Mouse (Mus musculus) ES-E14 (cell line): ENCODE data around the gene Hsd17b6. TPM values are rescaled to one million over a fixed set of nuclear protein-coding genes. Genes with fewer than 3 reads are reported as not detected.

ENCODE experiments used
- DNase-seq: peaks from one replicate; pipeline ENCODE4 v3.0.0-alpha.2; 2013; ENCODE audit warnings: low read depth, low spot score
- H3K27ac ChIP-seq: 2 replicates; pipeline ENCODE4 v1.5.1; 2012; ENCODE audit warnings: low read depth, mild to moderate bottlenecking, low read length, moderate library complexity, mixed read lengths; ENCODE audit not compliant: poor library complexity, insufficient read depth, severe bottlenecking
- H3K36me3 ChIP-seq: 2 replicates; pipeline ENCODE4 v1.6.1; 2012; ENCODE audit warnings: mild to moderate bottlenecking, low read length, moderate library complexity, mixed read lengths; ENCODE audit not compliant: control insufficient read depth, poor library complexity, insufficient read depth, severe bottlenecking
- H3K4me1 ChIP-seq, 2 experiments: fragments of 150-350 bp in 1 of 2; sonication (generic) in 1 of 2; 2 replicates each; pipeline ENCODE4 v1.6.1; 2012; ENCODE audit warnings: low read length in 2 of 2, mild to moderate bottlenecking in 1 of 2, mixed read lengths in 1 of 2; ENCODE audit not compliant: control insufficient read depth in 2 of 2, insufficient read depth in 2 of 2, poor library complexity in 1 of 2
- H3K4me3 ChIP-seq, 2 experiments: fragments of 150-350 bp in 1 of 2; sonication (generic) in 1 of 2; 2 replicates each; pipeline ENCODE4 v1.5.1; 2012; ENCODE audit warnings: low read length in 2 of 2, low read depth in 1 of 2, mild to moderate bottlenecking in 1 of 2, mixed read lengths in 1 of 2; ENCODE audit not compliant: insufficient read depth in 1 of 2, poor library complexity in 1 of 2, severe bottlenecking in 1 of 2
- H3K9ac ChIP-seq: 2 replicates; pipeline ENCODE4 v1.6.1; 2012; ENCODE audit warnings: low read depth, mild to moderate bottlenecking, low read length, mixed read lengths; ENCODE audit not compliant: poor library complexity, insufficient read depth, severe bottlenecking
- H3K9me3 ChIP-seq: fragments of 150-350 bp; sonication (generic); 2 replicates; pipeline ENCODE4 v1.6.1; 2012; ENCODE audit warnings: low read depth, mild to moderate bottlenecking, low read length; ENCODE audit not compliant: control insufficient read depth, insufficient read depth
- CHD2 ChIP-seq: IDR thresholded peaks from 2 replicates; pipeline ENCODE4 v1.6.1; 2014; ENCODE audit warnings: mild to moderate bottlenecking, low read depth, low read length, inconsistent platforms
- HCFC1 ChIP-seq: IDR thresholded peaks from 2 replicates; pipeline ENCODE4 v1.6.1; 2012; ENCODE audit warnings: low read length, inconsistent platforms, borderline replicate concordance; ENCODE audit not compliant: insufficient read depth
- MAFK ChIP-seq: IDR thresholded peaks from 2 replicates; pipeline ENCODE4 v1.6.1; 2014; ENCODE audit warnings: mild to moderate bottlenecking, low read depth, low read length, inconsistent platforms; ENCODE audit not compliant: insufficient read depth
- ZC3H11A ChIP-seq: IDR thresholded peaks from 2 replicates; pipeline ENCODE4 v1.6.1; 2012; ENCODE audit warnings: low read depth, mild to moderate bottlenecking, inconsistent platforms, low read length, borderline replicate concordance
- ZNF384 ChIP-seq: IDR thresholded peaks from 2 replicates; pipeline ENCODE4 v1.6.1; 2012; ENCODE audit warnings: low read depth, low read length, inconsistent platforms
- in situ Hi-C, 2 experiments: fragments of 600-800 bp; cut with MboI; formaldehyde crosslinking; loops; one replicate each; pipeline ENCODE4 v1.15.1; 2025; ENCODE audit warnings: low sequenced_read_pairs in 2 of 2, inconsistent platforms in 1 of 2; ENCODE audit not compliant: unreplicated experiment in 2 of 2
- total RNA-seq: library from RNA; depleted of rRNA; stranded (reverse); fragments of 300-350 nt; gene quantifications from 2 replicates; pipeline ENCODE4 v1.2.3, GENCODE M21; 2012

Hsd17b6 gene
- total RNA-seq, 1 experiment: 0.22 TPM

- Histone ChIP-seq H3K36me3 (no peaks in the 10 kb centered on the region), H3K27ac (no peak overlapping the region), H3K9me3 (no peaks in the 10 kb centered on the region), H3K4me1 (no peaks in the 10 kb centered on the region; a peak in 1 of 4 replicates), H3K4me3 (no peak overlapping the region), H3K9ac (no peak overlapping the region)
- TF ChIP-seq CHD2: no peak
- in situ Hi-C loops: loop anchor here in 1 of 2 experiments (5.0 kb wide), 1 partner anchor 51 kb away; the partner anchor contains the start of gene Hsd17b6
- peak; percentile 67 for DNase-seq
These were observed 51.1 kb downstream of the Hsd17b6 start for GRCm38 (mm10) chr10:127956168-127956816.

GRCm38 (mm10) chr10:127955034-127955433 lies 52.4 kb downstream of the Hsd17b6 start:
- DNase-seq: no peak
- Histone ChIP-seq H3K9ac (no peak overlapping the region), H3K27ac (no peak overlapping the region), H3K4me3 (no peak overlapping the region), H3K4me1 (no peaks in the 10 kb centered on the region; a peak in 1 of 4 replicates), H3K9me3 (no peaks in the 10 kb centered on the region), H3K36me3 (no peaks in the 10 kb centered on the region)
- in situ Hi-C loops: loop anchor here in 1 of 2 experiments (5.0 kb wide), 1 partner anchor 52 kb away; the partner anchor contains the start of gene Hsd17b6
- TF ChIP-seq ZC3H11A: no peak
- TF ChIP-seq CHD2: no peak
- TF ChIP-seq ZNF384: no peak
- TF ChIP-seq MAFK: no peak
- TF ChIP-seq HCFC1: no peak

- Histone ChIP-seq H3K9ac (no peak overlapping the region), H3K27ac (no peak overlapping the region), H3K4me1 (no peaks in the 10 kb centered on the region; a peak in 1 of 4 replicates), H3K9me3 (no peaks in the 10 kb centered on the region), H3K4me3 (no peak overlapping the region), H3K36me3 (no peaks in the 10 kb centered on the region)
- in situ Hi-C loops: no loop called here
- TF ChIP-seq CHD2 (no peak), MAFK (no peak), ZC3H11A (no peak), ZNF384 (no peak), HCFC1 (no peak)
- DNase-seq: no peak
These were observed 55.6 kb downstream of the Hsd17b6 start for GRCm38 (mm10) chr10:127951821-127952220.

GRCm38 (mm10) chr10:127951390-127951789 lies 56.0 kb downstream of the Hsd17b6 start:
- H3K9me3 ChIP-seq: no peaks in the 10 kb centered on the region
- H3K27ac ChIP-seq: no peak overlapping the region
- in situ Hi-C loops: no loop called here
- no peak overlapping the region for H3K9ac ChIP-seq
- H3K36me3 ChIP-seq: no peaks in the 10 kb centered on the region
- no peak for DNase-seq
- H3K4me1 ChIP-seq: no peaks in the 10 kb centered on the region; a peak in 1 of 4 replicates
- no peak overlapping the region for H3K4me3 ChIP-seq
- TF ChIP-seq HCFC1: no peak
- TF ChIP-seq ZC3H11A: no peak
- no peak for TF ChIP-seq CHD2
- no peak for TF ChIP-seq ZNF384
- no peak for TF ChIP-seq MAFK

- Histone ChIP-seq H3K27ac (no peak overlapping the region), H3K4me3 (no peak overlapping the region), H3K9me3 (no peaks in the 10 kb centered on the region), H3K4me1 (peaks cover 0 to 2% of the 10 kb centered on the region in 2 experiments; a peak in 1 of 4 replicates), H3K9ac (no peak overlapping the region), H3K36me3 (no peaks in the 10 kb centered on the region)
- in situ Hi-C loops: loop anchor here in 1 of 2 experiments (10.0 kb wide), 1 partner anchor 205 kb away; no protein-coding TSS in a partner anchor
- no peak for TF ChIP-seq MAFK
- TF ChIP-seq CHD2: no peak
- no peak for TF ChIP-seq ZC3H11A
- no peak for TF ChIP-seq ZNF384
- TF ChIP-seq HCFC1: no peak
- DNase-seq: no peak
These were observed 57.7 kb downstream of the Hsd17b6 start for GRCm38 (mm10) chr10:127949596-127950130.
